Mouse (Mus musculus) right cerebral cortex, adult 18-20 months (tissue): Measurements from ENCODE around the gene Scml2.
"Not testable (repeated sequence)": the region's sequence is repeated elsewhere in the genome, so short reads cannot be mapped to it uniquely, and the experiment has no call there.

Source experiments
- DNase-seq: peaks from one replicate; pipeline ENCODE4 v3.0.0; 2022; ENCODE audit warnings: mixed read lengths

Scml2 gene

DNA sequence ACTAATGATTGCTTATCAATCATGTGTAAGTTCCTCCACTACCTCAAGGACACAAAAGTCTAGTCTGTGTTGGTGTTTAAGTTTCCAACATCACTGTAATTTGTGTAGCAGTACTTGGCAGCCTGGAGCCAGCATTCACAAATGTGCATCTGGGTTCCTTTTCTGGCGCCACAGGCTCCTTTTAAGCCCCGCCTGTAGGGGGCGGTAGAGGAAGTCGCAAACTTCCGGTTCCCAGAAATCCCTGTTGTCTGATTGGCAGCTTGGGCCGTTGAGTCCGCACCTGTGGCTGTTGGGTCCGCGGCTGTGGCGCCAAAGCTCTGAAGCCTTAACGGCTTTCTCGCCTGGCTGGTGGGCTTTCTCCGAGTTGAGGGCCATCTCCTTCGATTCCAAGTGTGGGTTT lies at the start of gene Scml2:
Gene Scml2 (plus strand): TSS at position 301 of the 400 bp plus-strand sequence.
- DNase-seq, result not testable (repeated sequence)

DNA sequence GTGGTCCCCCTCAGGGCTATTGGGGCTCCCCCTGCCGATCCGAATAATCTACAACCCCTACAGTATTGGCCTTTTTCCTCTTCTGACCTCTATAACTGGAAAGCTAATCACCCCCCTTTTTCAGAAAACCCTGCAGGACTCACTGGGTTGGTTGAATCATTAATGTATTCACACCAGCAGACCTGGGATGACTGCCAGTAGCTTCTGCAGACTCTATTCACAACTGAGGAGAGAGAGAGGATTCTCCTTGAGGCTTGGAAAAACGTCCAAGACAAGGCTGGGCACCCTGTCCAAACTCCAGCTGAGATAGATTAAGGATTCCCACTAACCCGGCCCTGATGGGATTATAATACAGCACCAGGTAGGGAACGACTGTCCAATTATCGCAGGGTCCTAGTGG lies 41.4 kb upstream of the Scml2 start:
- DNase-seq, result not testable (repeated sequence)

GRCm38 (mm10) chrX:161162314-161163068 lies 45.5 kb downstream of the Scml2 start:
- DNase-seq, result peak; percentile 52

GRCm38 (mm10) chrX:161163069-161163416 lies 46.0 kb downstream of the Scml2 start:
- DNase-seq, result no peak

GRCm38 (mm10) chrX:161287156-161287555 lies 170.2 kb downstream of the Scml2 start, which contains the start of gene Gm15262:
Gene Gm15262, plus strand, starts transcription at chrX:161287456.
- not testable (repeated sequence) for DNase-seq
